Mouse (Mus musculus): ENCODE results near the gene Patj.

The Patj gene

DNA sequence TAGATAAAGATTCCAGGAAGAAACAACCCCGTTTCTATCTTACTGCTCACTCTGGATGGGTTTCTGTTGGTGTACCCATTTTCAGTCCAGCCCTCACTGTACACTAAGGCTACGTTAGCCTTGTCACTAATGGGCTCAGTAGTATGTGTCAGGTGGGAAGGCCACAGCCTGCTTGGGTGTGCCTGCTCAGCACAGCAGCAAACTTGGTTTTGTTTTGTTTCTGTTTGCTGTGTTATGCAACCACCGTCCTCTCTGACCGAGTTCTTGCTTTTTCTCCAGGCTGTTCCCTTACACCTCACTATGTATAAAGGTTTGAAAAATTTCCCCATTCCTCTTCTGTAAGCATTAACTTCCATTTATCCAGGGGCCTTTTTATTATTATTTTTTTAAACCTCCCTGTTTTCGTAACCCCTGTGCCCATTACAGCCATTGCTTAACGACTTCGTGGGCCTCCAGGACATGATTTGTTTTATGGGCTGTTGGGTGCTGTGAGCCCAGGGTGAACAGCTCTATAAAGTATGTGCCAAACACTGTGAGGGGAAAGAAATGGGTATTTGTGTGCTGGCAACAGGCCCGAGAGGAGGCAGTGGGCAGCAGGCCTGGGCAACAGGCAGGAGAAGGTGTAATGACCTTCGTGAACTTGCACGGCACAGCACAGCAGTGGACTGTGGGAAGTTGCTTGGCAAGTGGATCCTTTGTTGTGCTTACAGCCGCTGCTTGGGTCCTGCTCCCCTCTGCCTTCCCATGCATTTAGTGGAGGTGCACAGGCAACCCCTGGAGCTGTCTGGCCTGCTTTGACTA lies 113.1 kb downstream of the Patj start:
- no peak for DNase-seq (ENCODE audit: extremely low spot score, low read depth, low spot score)

DNA sequence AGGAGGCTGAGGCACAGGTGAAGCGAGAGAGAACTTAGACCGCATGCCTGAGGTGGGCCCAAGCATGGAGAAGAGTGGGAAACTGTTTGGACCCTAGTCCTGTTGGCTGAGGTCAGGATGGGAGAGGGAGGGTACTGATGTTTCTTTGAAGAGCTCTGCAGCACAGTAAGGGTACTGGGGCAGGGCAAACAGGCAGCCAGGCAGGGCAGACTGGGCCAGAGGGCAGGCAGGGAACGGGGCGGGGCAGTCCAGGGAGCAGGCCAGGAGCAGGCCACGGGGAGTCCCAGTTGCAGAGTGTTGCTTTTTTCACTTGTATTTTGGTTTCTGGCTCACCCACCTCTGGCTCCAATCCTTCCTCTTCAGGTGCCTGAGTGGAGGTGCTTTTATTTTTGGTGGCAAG lies 114.4 kb downstream of the Patj start:
- no peak for DNase-seq (ENCODE audit: extremely low spot score, low read depth, low spot score)

DNA sequence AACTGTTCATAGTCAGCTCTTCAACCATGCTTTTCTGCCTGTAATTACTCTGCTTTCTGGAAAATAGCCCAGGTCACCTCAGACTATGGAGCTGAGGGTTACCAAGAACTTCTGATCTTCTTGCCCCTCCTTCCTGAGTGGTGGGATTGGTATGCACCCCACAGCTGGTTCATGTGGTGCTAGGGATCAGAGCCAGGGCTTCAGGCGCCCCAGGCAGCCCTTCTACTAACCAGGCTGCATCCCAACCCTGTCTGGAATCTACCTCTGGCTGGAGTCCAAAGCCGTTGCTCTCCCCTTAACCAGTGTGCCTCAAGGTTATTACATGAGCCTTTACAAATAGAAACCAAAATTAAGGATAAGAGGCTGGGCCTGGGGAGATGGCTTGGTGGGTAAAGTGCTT lies 115.7 kb downstream of the Patj start:
- DNase-seq (ENCODE audit: extremely low spot score, low read depth, low spot score), result no peak

DNA sequence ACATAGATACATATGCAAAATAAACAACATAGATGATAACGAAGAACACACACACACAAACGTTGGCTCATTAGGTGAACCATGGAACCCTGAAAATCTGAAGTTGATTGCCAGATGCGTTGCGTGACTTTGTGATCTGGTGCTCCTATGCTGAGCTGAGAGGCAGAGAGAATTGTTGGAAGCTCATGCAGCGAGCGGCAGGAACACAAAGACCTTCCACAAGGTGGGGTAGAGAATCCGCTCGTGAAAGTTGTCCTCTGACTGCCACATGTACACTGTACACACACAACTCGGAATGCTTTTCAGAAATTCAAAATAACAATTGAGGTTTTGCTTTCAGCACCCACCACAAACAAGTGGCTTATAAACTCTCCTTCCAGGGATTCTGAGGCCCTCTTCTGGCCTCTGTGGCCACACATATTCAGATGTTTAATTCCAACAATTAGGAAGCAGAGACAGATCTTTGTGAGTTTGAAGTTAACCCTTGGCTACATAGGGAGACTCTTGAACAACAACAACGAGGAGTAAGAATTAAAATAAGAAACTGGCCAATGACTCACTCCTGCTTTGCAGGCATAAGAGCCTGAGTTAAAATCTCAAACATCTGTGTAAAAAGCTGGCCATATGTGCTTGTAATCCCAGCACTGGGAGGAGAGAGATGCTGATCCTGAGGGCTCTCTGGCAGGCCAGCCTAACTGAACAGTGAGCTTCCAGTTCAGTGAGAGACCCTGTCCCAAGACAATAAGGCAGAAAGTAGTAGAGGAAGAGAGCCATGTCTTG lies 116.6 kb downstream of the Patj start:
- DNase-seq (ENCODE audit: extremely low spot score, low read depth, low spot score), result no peak

DNA sequence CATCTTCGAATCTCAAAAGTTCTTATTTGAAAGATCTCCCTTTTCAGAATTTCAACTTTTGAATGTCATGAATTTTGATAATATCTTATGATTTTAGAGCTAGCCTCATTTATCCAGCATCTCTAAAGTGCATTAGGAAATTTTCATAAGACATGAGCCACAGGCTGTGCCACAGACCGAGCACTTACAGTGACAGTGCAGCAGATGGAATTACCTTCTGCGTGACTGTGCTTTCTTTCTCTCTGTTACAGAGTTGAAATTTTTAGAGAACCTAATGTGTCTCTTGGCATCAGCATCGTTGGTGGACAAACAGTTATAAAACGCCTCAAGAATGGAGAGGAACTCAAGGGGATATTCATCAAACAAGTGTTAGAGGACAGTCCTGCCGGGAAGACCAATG lies 124.9 kb downstream of the Patj start:
- DNase-seq (ENCODE audit: extremely low spot score, low read depth, low spot score), result no peak

DNA sequence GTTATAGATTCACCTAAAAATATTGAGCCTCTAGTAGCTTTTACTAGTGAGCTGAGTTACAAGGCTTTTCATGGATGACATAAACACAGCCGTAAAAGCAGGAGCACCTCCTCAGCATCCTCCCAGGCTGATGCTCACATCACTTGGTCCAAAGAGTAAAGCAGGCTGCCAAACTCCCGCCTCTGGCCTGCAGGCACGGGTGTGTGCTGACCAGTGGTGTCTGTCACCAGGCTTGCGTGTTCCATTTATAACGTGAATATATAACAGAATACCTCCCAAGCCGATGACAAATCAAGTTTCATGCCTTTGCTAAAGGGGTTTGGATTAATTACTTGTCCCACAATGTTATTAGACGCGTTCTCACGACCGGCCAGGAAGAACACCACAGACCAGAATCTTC lies 128.9 kb downstream of the Patj start:
- DNase-seq (ENCODE audit: extremely low spot score, low read depth, low spot score), result no peak

DNA sequence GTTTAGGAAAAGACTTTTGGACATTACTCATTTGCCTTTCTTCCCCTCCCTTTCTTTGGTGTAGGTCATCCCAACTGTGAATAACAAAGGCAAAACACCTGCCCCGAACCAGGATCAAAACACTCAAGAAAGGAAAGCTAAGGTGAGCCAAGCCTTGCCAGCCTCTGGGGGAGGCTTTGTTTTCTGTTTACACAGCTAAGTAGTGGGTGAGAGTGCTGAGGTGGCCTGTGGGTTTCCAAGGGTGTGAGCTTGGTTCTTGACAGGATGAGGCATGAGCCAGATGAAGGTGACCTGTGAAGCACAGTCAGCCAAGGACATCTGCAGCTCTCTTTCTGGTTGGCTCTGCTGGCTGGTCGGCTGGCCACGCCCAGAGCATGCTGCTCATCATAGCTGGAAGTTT lies 139.9 kb downstream of the Patj start:
- DNase-seq (ENCODE audit: extremely low spot score, low read depth, low spot score), result no peak

DNA sequence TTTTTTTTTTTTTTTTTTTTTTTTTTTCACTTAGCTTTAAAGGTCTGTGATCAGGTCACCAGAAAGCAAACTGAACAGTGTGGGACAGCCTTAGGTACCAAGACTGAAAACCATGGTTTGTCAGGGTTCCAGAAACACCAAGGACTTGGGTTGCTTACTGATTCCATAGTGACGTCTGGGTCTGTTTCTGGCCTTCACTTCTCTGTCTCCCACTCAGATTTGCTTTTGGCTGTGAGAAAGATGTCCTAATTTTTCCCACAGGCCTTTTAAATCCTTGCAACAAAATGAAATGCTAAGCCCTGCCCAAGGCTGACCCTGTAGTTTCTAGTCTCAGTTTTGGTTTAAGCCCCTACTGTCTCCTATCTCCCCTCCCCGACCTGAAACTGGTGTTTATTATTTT lies 146.0 kb downstream of the Patj start:
- no peak for DNase-seq (ENCODE audit: extremely low spot score, low read depth, low spot score)

DNA sequence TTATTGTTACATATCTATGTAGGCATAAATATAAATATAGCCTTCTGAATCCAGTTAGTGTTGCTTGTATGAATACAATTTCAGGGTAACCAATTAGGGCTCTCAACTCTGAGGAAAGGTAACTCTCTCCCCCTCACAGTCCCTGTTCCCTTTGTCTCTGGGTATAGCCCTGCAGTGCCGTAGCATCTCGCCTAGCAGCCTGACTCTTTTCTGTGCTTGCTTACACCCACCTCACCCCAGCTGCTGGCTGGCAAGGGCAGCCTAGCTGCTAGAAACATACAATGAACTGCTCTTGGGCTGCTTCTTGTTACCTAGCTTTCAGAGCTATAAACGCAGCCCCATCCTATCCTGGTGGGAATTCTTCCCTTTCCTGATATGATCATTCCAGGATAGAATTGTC lies 147.4 kb downstream of the Patj start:
- DNase-seq (ENCODE audit: extremely low spot score, low read depth, low spot score), result no peak

DNA sequence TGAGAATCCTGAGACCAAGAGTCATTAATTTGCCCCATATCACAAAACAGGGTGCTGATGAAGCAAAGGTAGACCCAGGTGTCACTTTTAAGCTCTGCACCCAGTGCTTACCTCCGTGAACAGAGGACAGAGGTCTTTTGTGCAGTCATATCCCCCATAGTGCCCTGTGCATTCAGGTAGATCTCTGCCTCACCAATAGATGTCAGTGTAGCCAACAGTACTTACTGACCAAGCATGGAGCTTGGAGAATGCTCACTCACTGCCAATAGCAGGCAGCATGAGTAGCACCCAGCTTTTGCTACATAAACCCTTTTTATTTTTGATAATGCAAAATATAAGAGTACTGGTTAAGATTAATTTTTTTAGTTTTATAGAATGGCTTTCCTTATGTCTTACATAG lies 149.8 kb downstream of the Patj start:
- DNase-seq (ENCODE audit: extremely low spot score, low read depth, low spot score), result no peak

DNA sequence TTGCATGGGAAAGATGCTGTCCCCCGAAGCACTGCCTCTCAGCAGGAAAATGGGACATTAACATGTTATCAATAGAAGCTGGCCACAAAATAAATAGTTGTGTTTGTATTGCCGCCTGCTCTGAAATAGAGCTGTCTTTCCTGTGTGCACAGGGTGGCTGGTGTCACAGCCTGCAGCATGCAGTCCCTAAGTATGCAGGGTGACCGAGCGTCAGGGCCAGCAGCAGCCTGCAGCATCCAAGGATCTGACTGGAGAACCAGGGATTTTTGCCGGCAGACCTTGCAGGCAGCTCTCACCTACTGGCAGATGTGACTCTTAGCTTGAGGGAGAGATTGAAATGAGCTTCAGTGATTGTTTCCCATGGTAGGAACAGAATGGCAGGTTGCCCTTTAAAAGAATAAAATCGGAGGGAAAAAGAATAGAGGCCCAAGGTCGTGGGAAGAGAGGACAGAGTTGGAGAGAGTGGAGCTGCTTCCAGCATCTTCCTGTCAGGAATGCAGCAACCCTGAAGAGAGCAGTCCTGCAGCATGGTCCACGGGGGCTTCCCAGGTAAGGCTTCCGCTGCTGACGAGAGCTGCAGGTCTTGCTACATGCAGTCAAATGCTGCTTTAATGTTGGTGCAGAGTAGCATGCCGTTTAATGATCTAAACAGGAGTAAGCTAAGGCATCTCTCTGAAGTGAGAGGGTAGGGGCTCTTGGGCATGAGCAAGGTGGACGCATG lies 151.0 kb downstream of the Patj start:
- no peak for DNase-seq (ENCODE audit: extremely low spot score, low read depth, low spot score)

DNA sequence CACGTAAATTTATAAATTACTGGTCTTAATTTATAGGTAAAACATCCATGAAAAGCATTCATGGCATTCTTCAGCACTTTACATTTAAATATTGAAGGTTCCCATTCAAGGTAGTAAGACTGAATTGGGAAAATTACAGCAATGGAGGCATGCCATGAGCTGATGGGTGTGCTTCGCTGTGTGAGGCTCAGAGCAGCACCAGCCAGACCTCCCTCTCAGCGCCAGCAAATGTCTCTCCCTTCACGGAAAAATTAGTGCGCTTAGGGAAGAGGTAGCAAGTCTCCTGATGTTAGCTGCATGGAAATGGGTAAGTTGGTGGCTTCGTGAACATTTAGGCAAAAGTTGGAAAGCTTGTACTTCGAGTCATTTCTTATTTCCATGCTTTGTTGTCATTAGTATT lies 153.9 kb downstream of the Patj start:
- no peak for DNase-seq (ENCODE audit: extremely low spot score, low read depth, low spot score)

DNA sequence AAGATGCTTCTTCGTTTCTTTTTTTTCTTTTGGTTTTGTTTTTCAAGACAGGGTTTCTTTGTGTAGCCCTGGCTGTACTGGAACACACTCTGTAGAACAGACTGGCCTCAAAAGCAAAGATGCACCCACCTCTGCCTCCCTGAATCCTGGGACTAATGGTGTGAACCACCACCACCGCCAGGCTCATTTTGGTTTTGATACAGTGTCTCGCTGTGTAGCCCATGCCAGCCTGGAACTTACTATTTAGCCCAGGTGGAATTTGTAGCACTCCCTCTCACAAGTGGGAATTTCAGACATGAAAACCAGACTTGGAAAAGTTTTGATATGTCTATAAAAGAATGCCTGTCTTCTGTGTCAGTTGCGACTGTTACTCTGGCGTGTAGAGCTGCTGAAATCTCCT lies 154.5 kb downstream of the Patj start:
- DNase-seq (ENCODE audit: extremely low spot score, low read depth, low spot score), result no peak

DNA sequence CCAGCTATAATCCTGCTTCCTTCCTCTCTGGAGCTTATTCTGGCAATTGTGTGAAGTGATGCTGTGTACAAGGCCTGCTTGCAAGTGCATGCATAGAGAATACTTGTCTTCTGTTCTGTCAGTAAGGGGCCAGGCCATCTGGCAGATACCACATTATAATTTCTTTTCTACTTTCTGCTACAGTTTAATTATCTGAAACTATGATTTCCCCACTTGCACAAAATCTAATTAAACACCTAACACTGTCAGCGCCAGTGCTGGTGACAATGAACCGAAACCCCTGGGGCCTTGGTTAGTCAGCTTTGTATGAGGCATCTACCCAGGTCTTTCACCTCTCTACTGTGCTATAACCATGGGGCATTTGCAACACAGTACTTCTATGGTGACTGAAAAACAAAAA lies 160.1 kb downstream of the Patj start:
- no peak for DNase-seq (ENCODE audit: extremely low spot score, low read depth, low spot score)

DNA sequence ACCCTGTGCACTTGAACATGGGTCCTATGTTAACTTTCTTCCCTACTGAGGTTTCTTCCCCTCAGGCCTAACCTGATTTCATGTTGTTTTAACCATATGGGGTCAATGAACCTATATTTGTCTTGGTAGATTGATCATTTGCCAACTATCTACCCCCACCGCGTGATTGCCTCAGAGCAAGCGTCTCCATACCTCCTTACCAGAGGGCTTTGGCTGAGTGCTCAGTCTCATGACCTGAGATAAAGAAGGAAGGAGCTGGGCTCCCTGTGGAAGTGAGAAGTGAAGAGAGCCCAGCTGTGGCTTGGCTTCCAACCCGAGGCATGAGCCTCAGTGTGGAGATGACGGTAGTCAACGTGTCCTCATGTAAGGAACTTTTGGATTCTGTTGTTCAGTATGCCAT lies 160.9 kb downstream of the Patj start:
- DNase-seq (ENCODE audit: extremely low spot score, low read depth, low spot score), result no peak

DNA sequence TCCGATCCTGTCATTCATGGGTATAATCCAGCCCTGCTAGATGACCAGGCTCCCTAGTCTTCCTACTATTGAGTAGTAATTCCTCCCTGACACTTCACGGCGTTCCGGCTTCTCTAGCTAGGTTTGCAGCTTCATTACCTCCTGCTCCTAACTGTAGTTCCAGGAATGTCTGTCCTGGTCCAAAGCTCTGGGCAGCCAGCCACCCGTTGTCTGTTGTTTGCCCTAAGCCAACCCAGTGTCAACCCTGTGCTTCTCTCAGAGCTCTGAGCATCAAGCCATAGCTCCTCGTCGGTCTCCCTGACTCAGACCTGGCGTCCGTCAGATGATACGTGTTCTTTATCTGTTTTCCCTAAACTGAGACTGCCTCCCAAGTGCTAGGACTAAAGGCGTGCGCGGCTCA lies 161.6 kb downstream of the Patj start:
- no peak for DNase-seq (ENCODE audit: extremely low spot score, low read depth, low spot score)

DNA sequence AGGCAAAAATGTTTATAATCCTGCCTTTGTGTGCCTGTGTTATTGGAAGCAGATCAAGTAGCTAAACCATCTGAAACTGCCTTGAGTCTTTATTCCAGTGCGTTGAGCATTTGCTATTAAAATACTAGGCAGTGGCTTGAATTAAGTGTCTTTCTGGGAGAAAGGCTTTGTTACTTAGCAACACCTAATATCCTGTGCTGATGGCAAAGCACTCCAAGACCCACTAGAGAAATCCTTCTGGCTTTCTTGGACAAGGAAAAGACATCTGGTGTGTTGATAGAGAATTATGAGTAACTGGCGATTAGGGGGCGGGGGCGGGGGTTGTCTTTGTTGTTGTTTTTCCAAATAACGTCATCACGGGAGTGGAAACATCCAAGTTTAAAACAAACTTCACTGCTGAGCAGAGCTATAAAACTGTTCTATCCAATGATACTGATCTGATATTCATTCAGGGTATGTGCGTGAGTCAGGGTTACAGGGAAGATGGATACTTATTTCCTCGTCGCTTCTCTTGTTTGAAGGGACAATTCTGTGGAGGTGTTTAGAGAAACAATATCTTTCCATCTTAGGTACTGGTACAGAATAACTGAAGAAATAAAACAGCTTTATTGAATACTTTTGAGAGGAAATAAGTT lies 164.7 kb downstream of the Patj start:
- DNase-seq (ENCODE audit: extremely low spot score, low read depth, low spot score), result no peak

DNA sequence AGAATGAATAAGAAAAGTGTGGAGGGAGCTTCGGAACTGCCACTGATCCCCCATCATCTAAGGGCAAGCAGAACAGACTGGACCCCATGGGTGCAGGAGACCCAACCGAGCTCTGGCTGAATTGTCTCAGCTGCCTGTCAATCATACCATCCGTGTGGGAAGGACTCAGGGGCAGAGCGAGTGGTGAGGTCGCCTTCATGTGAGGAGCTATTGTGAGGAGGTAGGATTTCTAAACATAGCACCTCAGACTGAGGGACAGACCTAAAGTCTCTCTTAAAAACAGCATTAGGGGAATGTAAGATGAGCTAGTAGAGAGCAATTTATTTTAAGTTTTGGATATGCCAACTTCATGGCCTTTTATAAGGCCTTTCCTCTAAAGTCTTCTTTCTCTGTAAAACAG lies 167.5 kb downstream of the Patj start:
- DNase-seq (ENCODE audit: extremely low spot score, low read depth, low spot score), result no peak

DNA sequence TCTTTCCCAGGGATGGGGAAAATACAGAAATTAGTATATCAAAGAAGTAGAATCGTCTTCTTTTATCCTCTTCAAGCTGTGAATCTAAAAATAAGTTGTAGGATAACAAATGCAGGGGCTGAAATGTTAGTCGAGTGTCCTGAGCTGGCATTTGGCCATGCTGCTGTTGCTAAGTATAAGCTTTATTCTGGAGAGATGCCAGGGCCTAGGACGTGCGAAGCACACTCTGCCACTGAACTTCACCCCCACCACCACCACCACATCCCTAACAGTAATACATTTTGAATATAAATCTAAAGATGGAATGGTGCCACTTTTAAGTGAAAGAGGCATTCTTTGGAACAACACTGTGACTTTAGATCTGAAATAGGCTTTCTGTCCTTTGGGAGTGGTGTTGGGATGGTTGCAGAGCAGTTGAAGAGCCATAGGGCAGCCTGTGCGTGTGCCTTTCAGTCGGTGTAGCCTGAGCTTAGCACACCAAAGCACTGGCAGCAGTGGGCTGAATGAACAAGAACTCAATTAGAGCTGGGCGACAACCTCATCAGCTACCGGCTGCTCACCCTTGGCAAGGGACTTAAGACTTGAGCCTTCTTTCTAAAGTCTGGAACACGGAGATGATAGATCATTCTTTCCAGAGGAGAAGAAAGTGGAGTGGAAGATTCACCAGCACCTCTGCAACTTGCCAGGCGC lies 168.1 kb downstream of the Patj start:
- no peak for DNase-seq (ENCODE audit: extremely low spot score, low read depth, low spot score)

DNA sequence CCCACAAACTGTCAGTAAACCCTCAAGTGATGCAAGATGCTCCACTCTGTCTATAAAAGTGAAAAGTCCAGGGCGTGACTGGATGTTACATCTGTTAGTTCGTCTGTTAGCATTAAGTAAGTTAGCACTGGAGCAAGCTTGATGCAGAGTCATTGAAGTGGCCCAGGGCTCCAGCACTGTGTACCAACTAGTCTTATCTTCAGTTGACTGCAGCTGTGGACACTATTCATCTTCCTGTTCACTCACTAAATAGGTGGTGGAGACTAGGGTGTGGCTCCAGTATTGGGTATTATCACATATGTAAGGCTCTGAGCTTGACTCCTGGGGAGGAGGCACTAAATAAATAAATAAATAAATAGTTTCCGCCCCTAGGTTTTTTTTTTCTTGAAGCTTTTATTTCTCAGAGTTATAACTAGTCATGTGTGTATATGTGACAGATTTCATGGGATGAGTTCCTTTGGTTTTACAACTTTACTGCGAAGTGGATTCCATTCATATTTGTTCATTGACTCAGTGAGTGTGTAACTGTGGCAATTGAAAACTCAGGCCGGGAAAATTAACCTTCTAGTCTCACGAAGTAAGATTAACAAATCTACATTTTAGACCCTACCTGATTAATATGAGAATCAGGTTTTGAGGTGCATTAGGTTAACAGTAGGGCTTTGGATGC lies 168.7 kb downstream of the Patj start:
- DNase-seq (ENCODE audit: extremely low spot score, low read depth, low spot score), result no peak

Measured in hindlimb bud, embryonic 11.5 days (tissue).